Comparison of ENCODE assay signal across 1 mouse cellular context in the genomic region with DNA sequence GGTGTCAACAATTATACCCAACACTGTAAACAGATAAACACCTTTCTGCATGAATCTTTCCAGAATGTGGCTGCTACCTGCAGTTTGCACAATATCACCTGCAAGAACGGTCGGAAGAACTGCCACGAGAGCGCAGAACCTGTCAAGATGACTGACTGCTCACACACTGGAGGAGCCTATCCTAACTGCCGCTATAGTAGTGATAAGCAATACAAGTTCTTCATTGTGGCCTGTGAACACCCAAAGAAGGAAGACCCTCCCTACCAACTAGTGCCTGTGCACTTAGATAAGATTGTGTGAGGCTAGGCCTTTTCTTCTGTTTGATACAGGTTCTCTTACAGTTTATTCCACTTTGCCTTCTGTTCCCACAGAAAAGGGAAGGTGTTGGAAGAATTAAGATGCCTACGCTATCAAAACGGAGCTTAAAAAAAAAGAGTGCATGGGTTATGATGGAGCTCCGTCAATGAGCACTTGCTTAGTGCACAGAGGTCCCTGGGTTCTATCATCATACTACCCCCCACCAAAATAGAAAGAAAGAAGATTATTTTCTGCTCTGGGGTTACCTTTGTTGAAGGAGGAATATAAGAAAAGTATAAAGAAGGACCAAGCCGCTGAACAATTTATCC.
TF ChIP-seq lines count a peak whose summit lies in the region.

No protein-coding gene starts in this region.

TF ChIP-seq in MEL, 35 proteins besides CTCF, POLR2A, EP300 and RAD21:
- TF ChIP-seq HCFC1 (IDR thresholded peaks at IDR 0.05; ENCODE audit: low read depth, low read length) (0 out of 2 replicates have a peak, but pooled peaks have one; percentile 51), ZMIZ1 (IDR thresholded peaks at IDR 0.05; ENCODE audit: low read depth, low read length) (no peak; the same call in 1 of the 2 replicates), BHLHE40 (IDR thresholded peaks at IDR 0.05; ENCODE audit: borderline replicate concordance, low read depth, low read length) (peak; percentile 46; the same call in 1 of the 2 replicates), SIN3A (IDR thresholded peaks at IDR 0.05; ENCODE audit: low read length) (peak; percentile 95), MAFK (IDR thresholded peaks at IDR 0.05; ENCODE audit: borderline replicate concordance, low read depth, low read length) (no peak), JUND (IDR thresholded peaks at IDR 0.05; ENCODE audit: low read depth, low read length) (no peak), POLR2AphosphoS2 (IDR thresholded peaks at IDR 0.05; ENCODE audit: low read length) (peak; percentile 82; the same call in 1 of the 2 replicates), MXI1 (IDR thresholded peaks at IDR 0.05; ENCODE audit: low read depth, low read length) (peak; percentile 74; the same call in 1 of the 2 replicates), RCOR1 (IDR thresholded peaks at IDR 0.05; ENCODE audit: low read depth, low read length) (peak; percentile 69), ZNF384 (IDR thresholded peaks at IDR 0.05; ENCODE audit: low read depth, low read length) (peak; percentile 91), E2F4 (IDR thresholded peaks at IDR 0.05; ENCODE audit: borderline replicate concordance, low read depth, low read length) (no peak), CHD2 (IDR thresholded peaks at IDR 0.05; ENCODE audit: low read length) (no peak), TBP (IDR thresholded peaks at IDR 0.05; ENCODE audit: low read depth, low read length) (peak; percentile 94), NELFE (IDR thresholded peaks at IDR 0.05; ENCODE audit: low read depth, low read length) (peak; percentile 77), MAZ (IDR thresholded peaks at IDR 0.05; ENCODE audit: low read depth, low read length) (no peak), MAX (IDR thresholded peaks at IDR 0.05; ENCODE audit: low read length) (0 out of 2 replicates have a peak, but pooled peaks have one; percentile 26), ETS1 (IDR thresholded peaks at IDR 0.05; ENCODE audit: low read depth, low read length) (peak; percentile 91), KAT2A (conservative IDR thresholded peaks at IDR 0.05; ENCODE audit: low read depth, low read length) (no peak), ZC3H11A (IDR thresholded peaks at IDR 0.05; ENCODE audit: low read depth, low read length) (no peak), MYC (IDR thresholded peaks at IDR 0.05; ENCODE audit: low read depth, low read length) (peak; percentile 81; the same call in 1 of the 2 replicates), ZKSCAN1 (IDR thresholded peaks at IDR 0.05; ENCODE audit: low read depth, low read length) (no peak), TAL1 (IDR thresholded peaks at IDR 0.05; ENCODE audit: low read length) (peak; percentile 96), GABPA (IDR thresholded peaks at IDR 0.05; ENCODE audit: low read depth, low read length) (no peak), CHD1 (IDR thresholded peaks at IDR 0.05; ENCODE audit: low read depth, low read length) (0 out of 2 replicates have a peak, but pooled peaks have one; percentile 18), TCF12 (IDR thresholded peaks at IDR 0.05; ENCODE audit: low read depth, low read length) (peak; percentile 98), GATA1 (IDR thresholded peaks at IDR 0.05; ENCODE audit: low read depth, low read length) (peak; percentile 99), SMC3 (IDR thresholded peaks at IDR 0.05; ENCODE audit: low read depth, low read length) (no peak), UBTF (IDR thresholded peaks at IDR 0.05; ENCODE audit: borderline replicate concordance, insufficient read depth, low read depth, low read length) (0 out of 2 replicates have a peak, but pooled peaks have one; percentile 68), MYB (IDR thresholded peaks at IDR 0.05; ENCODE audit: low read depth, low read length) (peak; percentile 93), NRF1 (IDR thresholded peaks at IDR 0.05; ENCODE audit: insufficient read depth, low read depth, low read length, poor library complexity, severe bottlenecking) (no peak), POLR2AphosphoS5 (IDR thresholded peaks at IDR 0.05; ENCODE audit: borderline replicate concordance, low read depth, low read length) (no peak), ELF1 (IDR thresholded peaks at IDR 0.05; ENCODE audit: low read depth, low read length) (no peak), MEF2A (IDR thresholded peaks at IDR 0.05; ENCODE audit: extremely low read depth, insufficient replicate concordance, low read depth, low read length, poor library complexity, severe bottlenecking) (no peak), USF1 (IDR thresholded peaks at IDR 0.05; ENCODE audit: low read depth, low read length) (no peak), USF2 (IDR thresholded peaks at IDR 0.05; ENCODE audit: borderline replicate concordance in 1 of 2, insufficient read depth in 1 of 2, low read depth in 1 of 2, low read length in 2 of 2) (no peak)
TF ChIP-seq in MEL: peak in this region for 18.
